ENCODE assay signal across 13 mouse cellular contexts in the genomic region with DNA sequence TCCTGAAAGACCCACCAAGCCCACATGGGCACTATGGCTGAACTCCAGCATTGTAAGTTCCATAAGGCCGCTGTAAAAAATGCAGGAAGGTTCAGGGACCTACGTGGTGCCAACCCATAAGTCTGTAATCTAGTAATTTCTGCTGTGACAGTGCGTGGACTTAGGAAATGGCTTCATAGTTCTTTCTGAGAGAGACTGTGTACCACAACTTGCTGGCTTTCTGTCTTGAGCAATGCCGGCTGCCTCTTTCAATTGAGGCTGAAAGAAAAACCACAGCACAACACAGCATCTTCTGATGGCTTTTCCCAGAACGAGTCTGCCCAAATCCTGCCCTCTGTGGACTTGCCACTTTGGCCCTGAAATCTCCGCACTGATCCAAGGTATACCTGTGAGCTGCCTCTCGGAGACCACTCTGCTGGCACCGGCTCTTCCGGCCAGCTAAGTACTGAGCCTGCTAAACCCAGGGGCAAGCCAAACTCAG. TPM values are rescaled to one million over a fixed set of nuclear protein-coding genes. Genes with fewer than 3 reads are reported as not detected.
DNase-seq lines count a peak whose midpoint lies in the region; ATAC-seq and TF ChIP-seq lines count a peak whose summit lies in the region.
"Had no signal": no experiment of that assay in that cellular context is flagged by ENCODE, and none has a peak within 500 bp of the region (broad histone marks: within the 10 kb centered on the region; RNA-seq: fewer than 3 reads in every experiment).

No protein-coding gene starts in this region.

- H3K27me3 ChIP-seq in embryonic facial prominence, embryonic 13.5 days = no peaks in the 10 kb centered on the region
- H3K27me3 ChIP-seq in embryonic facial prominence, embryonic 10.5 days (replicated peaks; ENCODE audit: low read depth, poor library complexity, severe bottlenecking) = peaks cover 21% of the 10 kb centered on the region; the same call in 1 of the 2 replicates
- no peaks in the 10 kb centered on the region; the same call in 1 of the 2 replicates for H3K27me3 ChIP-seq in thymus, adult 2 months (ENCODE audit: control insufficient read depth, insufficient read depth, low read length)
- no peaks in the 10 kb centered on the region; the same call in 1 of the 2 replicates for H3K27me3 ChIP-seq in liver, embryonic 14.5 days (ENCODE audit: control insufficient read depth, insufficient read depth, low read length)
- H3K27me3 ChIP-seq: embryonic facial prominence, embryonic 15.5 days; hindbrain, embryonic 15.5 days had no signal

- no peaks in the 10 kb centered on the region for H3K9me3 ChIP-seq in embryonic facial prominence, embryonic 13.5 days
- H3K9me3 ChIP-seq in embryonic facial prominence, embryonic 10.5 days = no peaks in the 10 kb centered on the region
- no peaks in the 10 kb centered on the region for H3K9me3 ChIP-seq in liver, embryonic 14.5 days (ENCODE audit: control insufficient read depth, low read length)
- H3K9me3 ChIP-seq: embryonic facial prominence, embryonic 15.5 days; hindbrain, embryonic 15.5 days had no signal

- no peak for DNase-seq in embryonic facial prominence, embryonic 10.5 days (ENCODE audit: low spot score)
- DNase-seq in thymus, adult 2 months = peak; percentile 30
- no peak for DNase-seq in thymus, adult 18-20 months
- no peak for DNase-seq in liver, embryonic 14.5 days (ENCODE audit: low read depth in 3 of 3, low spot score in 3 of 3)
- DNase-seq in ovary, postnatal 10 days (ENCODE audit: low spot score) = no peak
- no peak for DNase-seq in layer of hippocampus, adult 18-20 months (ENCODE audit: low spot score in 2 of 2)
- DNase-seq in cerebellum, postnatal 4 days (ENCODE audit: low spot score in 2 of 2) = no peak
- DNase-seq: cerebellum, adult 18-20 months; gastrocnemius, postnatal 25 days; kidney, postnatal 4 days had no signal

- TF ChIP-seq CTCF in thymus, adult 2 months (IDR thresholded peaks at IDR 0.05; ENCODE audit: borderline replicate concordance, control insufficient read depth, extremely low read depth, insufficient read depth, low read length, poor library complexity) = no peak
- no peak for TF ChIP-seq CTCF in liver, embryonic 14.5 days (IDR thresholded peaks at IDR 0.05; ENCODE audit: low read depth)

- ATAC-seq in embryonic facial prominence, embryonic 13.5 days (ENCODE audit: insufficient number of reproducible peaks, insufficient read depth, low FRiP score, low TSS enrichment, low read depth) = no peak
- no peak for ATAC-seq in liver, embryonic 14.5 days (ENCODE audit: insufficient read depth)

- 83% methylated on average over 9 of the region's 9 CpGs for WGBS in embryonic facial prominence, embryonic 13.5 days
- 93% methylated on average over 9 of the region's 9 CpGs for WGBS in embryonic facial prominence, embryonic 10.5 days
- 6% methylated on average over 9 of the region's 9 CpGs for WGBS in thymus, adult 2 months
- WGBS in liver, embryonic 14.5 days (ENCODE audit: insufficient replicate concordance) = 23% methylated on average over 9 of the region's 9 CpGs

- H3K4me2 ChIP-seq in embryonic facial prominence, embryonic 13.5 days = no peak overlapping the region
- H3K4me2 ChIP-seq in liver, embryonic 14.5 days (ENCODE audit: low read depth) = peak overlapping the region; percentile 91
- H3K4me2 ChIP-seq: embryonic facial prominence, embryonic 15.5 days; hindbrain, embryonic 15.5 days had no signal

- H3K4me3 ChIP-seq in embryonic facial prominence, embryonic 13.5 days = no peak overlapping the region
- no peak overlapping the region for H3K4me3 ChIP-seq in embryonic facial prominence, embryonic 10.5 days
- peak overlapping the region; percentile 61 for H3K4me3 ChIP-seq in thymus, adult 2 months (ENCODE audit: control insufficient read depth, insufficient read depth, low read length)
- H3K4me3 ChIP-seq in liver, embryonic 14.5 days (ENCODE audit: insufficient read depth in 1 of 2, low read depth in 2 of 2, low read length in 2 of 2) = peak overlapping the region; percentile 86 to 99
- H3K4me3 ChIP-seq: embryonic facial prominence, embryonic 15.5 days; hindbrain, embryonic 15.5 days had no signal

- H3K4me1 ChIP-seq in embryonic facial prominence, embryonic 13.5 days = peaks cover 50% of the 10 kb centered on the region
- peaks cover 27% of the 10 kb centered on the region for H3K4me1 ChIP-seq in embryonic facial prominence, embryonic 10.5 days
- H3K4me1 ChIP-seq in thymus, adult 2 months (replicated peaks; ENCODE audit: control insufficient read depth, insufficient read depth, low read length) = peaks cover 53% of the 10 kb centered on the region
- H3K4me1 ChIP-seq in liver, embryonic 14.5 days (replicated peaks; ENCODE audit: control insufficient read depth in 2 of 2, insufficient read depth in 2 of 2, low read length in 1 of 2) = peaks cover 44 to 46% of the 10 kb centered on the region in 2 experiments

- no peak overlapping the region for H3K9ac ChIP-seq in embryonic facial prominence, embryonic 13.5 days
- peak overlapping the region; percentile 94 for H3K9ac ChIP-seq in liver, embryonic 14.5 days (replicated peaks)
- H3K9ac ChIP-seq: embryonic facial prominence, embryonic 15.5 days; hindbrain, embryonic 15.5 days had no signal

- no peak for TF ChIP-seq POLR2A in thymus, adult 2 months (IDR thresholded peaks at IDR 0.05; ENCODE audit: control insufficient read depth, extremely low read depth, insufficient read depth, low read length, poor library complexity)

- no peaks in the 10 kb centered on the region for H3K36me3 ChIP-seq in embryonic facial prominence, embryonic 13.5 days
- no peaks in the 10 kb centered on the region for H3K36me3 ChIP-seq in embryonic facial prominence, embryonic 10.5 days (replicated peaks)
- H3K36me3 ChIP-seq in thymus, adult 2 months (ENCODE audit: control insufficient read depth, insufficient read depth, low read length) = peaks cover 14% of the 10 kb centered on the region
- H3K36me3 ChIP-seq in liver, embryonic 14.5 days (replicated peaks; ENCODE audit: control insufficient read depth, insufficient read depth, low read depth) = no peaks in the 10 kb centered on the region
- H3K36me3 ChIP-seq: embryonic facial prominence, embryonic 15.5 days; hindbrain, embryonic 15.5 days had no signal

- TF ChIP-seq EP300 in liver, embryonic 14.5 days (IDR thresholded peaks at IDR 0.05; ENCODE audit: low read depth) = no peak

- 0 out of 2 replicates have a peak overlapping the region, but pooled peaks have one; percentile 3 for H3K27ac ChIP-seq in embryonic facial prominence, embryonic 13.5 days
- no peak overlapping the region for H3K27ac ChIP-seq in embryonic facial prominence, embryonic 10.5 days (replicated peaks)
- H3K27ac ChIP-seq in thymus, adult 2 months (ENCODE audit: control insufficient read depth, insufficient read depth, low read length) = peak overlapping the region; percentile 88
- H3K27ac ChIP-seq in liver, embryonic 14.5 days = peak overlapping the region; percentile 88
- H3K27ac ChIP-seq: embryonic facial prominence, embryonic 15.5 days; hindbrain, embryonic 15.5 days had no signal

RNA-seq across cellular contexts. Expression of gene Runx1, which starts 1.2 kb away (rescaled TPM):
- 19.3 and 25.8 TPM in 2 replicates for polyA plus RNA-seq in embryonic facial prominence, embryonic 13.5 days (2015; fragmentation: Nextera tagmentation; extraction: Ambion mirVana)
- 3.0 and 3.1 TPM in 2 replicates for polyA plus RNA-seq in embryonic facial prominence, embryonic 10.5 days (2016; fragmentation: Nextera tagmentation; extraction: Ambion mirVana)
- polyA plus RNA-seq in thymus, adult 2 months (2012; rRNA removed) = 87.4 and 128 TPM in 2 replicates
- polyA plus RNA-seq in liver, embryonic 14.5 days (2012; rRNA removed) = 2.7 and 3.0 TPM in 2 replicates
- 4.4 and 4.5 TPM in 2 replicates for polyA plus RNA-seq in liver, embryonic 14.5 days (2014; fragmentation: Nextera tagmentation; extraction: Ambion mirVana)
- 1 to 10 TPM; 1.3 to 2.1 TPM for total RNA-seq in layer of hippocampus, adult 18-20 months (2021)

Comparison
In these comparisons a context has a peak if more than half of its experiments do, and no peak if none do; other contexts are left out.
1. H3K4me3 ChIP-seq: peak in thymus, adult 2 months (single experiment) and liver, embryonic 14.5 days (2 of 2); none in embryonic facial prominence, embryonic 13.5 days (single experiment) and embryonic facial prominence, embryonic 10.5 days (single experiment).